Mouse (Mus musculus) cerebellum, adult 2 months (tissue): ENCODE measurements around the gene Sp140.
"Not testable (repeated sequence)": the region's sequence is repeated elsewhere in the genome, so short reads cannot be mapped to it uniquely, and the experiment has no call there.

ENCODE experiments used
- CTCF ChIP-seq: fragments of 200-500 bp; IDR thresholded peaks from 2 replicates; pipeline ENCODE4 v1.5.1; 2011; ENCODE audit warnings: low read depth, mild to moderate bottlenecking, control low read depth, low read length, moderate library complexity, borderline replicate concordance; ENCODE audit not compliant: insufficient read depth
- POLR2A ChIP-seq: fragments of 200-500 bp; IDR thresholded peaks from 2 replicates; pipeline ENCODE4 v1.6.1; 2011; ENCODE audit warnings: low read length, control low read depth, borderline replicate concordance; ENCODE audit not compliant: insufficient read depth

DNA sequence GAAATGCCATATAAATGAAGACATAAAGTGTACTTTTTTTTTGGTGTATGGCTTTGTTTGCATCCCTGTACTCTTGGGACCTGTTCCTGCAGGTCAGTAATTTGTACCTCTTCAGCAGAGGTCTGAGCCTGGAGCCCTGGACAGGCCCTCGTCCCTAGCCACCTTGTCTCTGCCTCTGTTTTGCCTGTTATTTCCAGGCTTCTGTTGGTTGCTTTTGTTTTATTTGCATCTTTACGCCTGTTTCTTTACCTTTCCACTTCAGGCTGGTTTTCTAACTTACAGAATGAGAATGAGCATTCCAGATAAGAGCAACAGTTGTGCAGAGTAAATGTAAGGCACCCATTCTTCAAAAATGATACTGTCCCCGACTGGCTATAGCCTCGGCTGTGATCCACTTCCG, at the start of gene Sp140:
- TF ChIP-seq POLR2A, CTCF: not testable (repeated sequence)
